Mouse (Mus musculus): ENCODE results near the gene Ap5z1. TPM values are rescaled to one million over a fixed set of nuclear protein-coding genes. Genes with fewer than 3 reads are reported as not detected.

The Ap5z1 gene
- polyA plus RNA-seq, 1 experiment from 2014 or later = 13.1 TPM

DNA sequence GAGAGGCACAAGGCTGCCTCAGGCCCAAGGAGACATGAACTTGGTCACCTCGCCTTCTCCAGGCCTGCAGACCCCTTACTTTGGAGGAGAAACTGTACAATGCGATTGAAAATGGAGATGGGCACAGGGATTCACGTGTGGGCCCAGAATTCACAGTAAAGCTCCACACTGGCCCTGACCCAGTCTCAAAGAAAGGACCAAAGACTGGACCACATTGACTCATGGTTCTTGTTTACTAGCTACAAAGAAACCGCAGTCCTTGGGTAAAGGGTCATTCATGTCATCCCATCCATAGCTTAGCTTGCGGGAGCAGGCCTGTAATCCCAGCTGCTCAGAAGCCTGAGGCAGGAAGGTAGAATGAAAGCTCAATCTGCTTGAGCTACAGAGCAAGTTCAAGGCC, 19.8 kb downstream of the Ap5z1 start:
- Histone ChIP-seq H3K4me2 (ENCODE audit: low read depth, low read length, severe bottlenecking) (no peak overlapping the region), H3K36me3 (ENCODE audit: control insufficient read depth, insufficient read depth, low read length) (no peaks in the 10 kb centered on the region), H3K9ac (ENCODE audit: low read length) (no peak overlapping the region), H3K4me1 (replicated peaks; ENCODE audit: control insufficient read depth, insufficient read depth, low read length) (no peaks in the 10 kb centered on the region), H3K27ac (ENCODE audit: low read depth, low read length) (no peak overlapping the region), H3K9me3 (ENCODE audit: control insufficient read depth, low read length) (no peaks in the 10 kb centered on the region), H3K4me3 (ENCODE audit: low read depth, low read length) (no peak overlapping the region), H3K27me3 (ENCODE audit: control insufficient read depth, insufficient read depth, low read length) (no peaks in the 10 kb centered on the region)
- no peak for DNase-seq (ENCODE audit: low spot score)
- no peak for ATAC-seq (replicated peaks; ENCODE audit: low FRiP score)
- WGBS = 86% methylated on average over 5 of the region's 5 CpGs

DNA sequence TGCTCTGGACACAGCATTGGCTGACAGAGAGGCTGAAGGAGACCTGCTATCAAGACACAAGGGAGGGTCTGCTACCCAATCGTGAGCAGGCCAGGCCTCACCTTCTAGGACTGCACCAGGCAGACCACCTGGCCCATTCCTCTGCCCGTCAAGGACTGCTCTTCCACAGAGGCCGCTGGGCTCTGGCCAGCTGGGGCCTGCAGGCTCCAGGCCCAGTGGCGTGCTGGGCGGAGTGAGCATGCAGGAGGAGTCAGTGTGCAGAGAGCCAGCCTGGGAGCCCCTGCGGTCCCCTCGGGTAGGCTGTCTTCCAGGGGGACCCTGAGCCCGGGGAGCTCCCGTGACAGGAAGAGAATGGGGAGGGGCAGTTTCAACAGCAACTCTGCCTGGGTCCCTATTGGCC, 22.9 kb downstream of the Ap5z1 start:
- 74% methylated on average over 9 of the region's 9 CpGs for WGBS
- no peaks in the 10 kb centered on the region for H3K9me3 ChIP-seq (ENCODE audit: control insufficient read depth, low read length)
- no peaks in the 10 kb centered on the region for H3K4me1 ChIP-seq (replicated peaks; ENCODE audit: control insufficient read depth, insufficient read depth, low read length)
- no peaks in the 10 kb centered on the region for H3K27me3 ChIP-seq (ENCODE audit: control insufficient read depth, insufficient read depth, low read length)
- H3K9ac ChIP-seq (ENCODE audit: low read length) = no peak overlapping the region
- no peak for ATAC-seq (replicated peaks; ENCODE audit: low FRiP score)
- H3K27ac ChIP-seq (ENCODE audit: low read depth, low read length) = no peak overlapping the region
- no peak overlapping the region for H3K4me2 ChIP-seq (ENCODE audit: low read depth, low read length, severe bottlenecking)
- H3K4me3 ChIP-seq (ENCODE audit: low read depth, low read length) = no peak overlapping the region
- H3K36me3 ChIP-seq (ENCODE audit: control insufficient read depth, insufficient read depth, low read length) = no peaks in the 10 kb centered on the region
- DNase-seq (ENCODE audit: low spot score) = no peak

DNA sequence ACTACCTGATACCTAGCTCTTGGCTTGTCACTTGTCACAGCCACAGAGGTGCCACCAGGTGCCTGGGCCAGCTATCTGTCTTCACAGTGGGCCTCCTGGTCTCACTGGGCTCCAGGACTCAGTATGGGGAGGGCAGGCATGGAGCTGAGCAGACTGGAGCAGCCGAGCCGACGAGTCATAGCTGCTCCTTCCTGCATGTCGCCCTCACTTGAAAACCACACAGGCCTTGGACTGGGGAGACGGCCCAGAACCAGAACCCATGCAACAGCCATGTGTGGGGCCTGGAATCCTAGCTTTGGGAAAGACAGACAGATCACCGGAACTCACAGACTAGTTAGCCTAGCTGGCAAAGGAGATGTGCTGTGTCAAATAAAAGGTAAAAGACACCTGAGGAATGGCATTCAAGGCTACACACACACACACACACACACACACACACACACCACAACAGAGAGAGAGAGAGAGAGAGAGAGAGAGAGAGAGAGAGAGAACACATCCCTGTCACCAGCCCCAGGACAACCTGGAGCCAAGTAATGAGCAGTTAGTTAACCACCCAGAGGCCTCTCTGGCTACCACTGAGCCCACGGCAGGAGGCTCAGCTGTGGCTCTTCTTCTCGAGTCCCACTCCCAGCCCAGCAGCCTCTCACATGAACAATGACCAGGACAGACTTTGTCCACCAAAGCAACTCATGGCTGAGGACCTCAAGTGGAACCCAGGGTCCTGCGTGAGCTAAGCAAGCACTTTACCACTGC, 26.4 kb downstream of the Ap5z1 start:
- DNase-seq (ENCODE audit: low spot score) (no peak), ATAC-seq (replicated peaks; ENCODE audit: low FRiP score) (no peak)
- Histone ChIP-seq H3K27me3 (ENCODE audit: control insufficient read depth, insufficient read depth, low read length) (no peaks in the 10 kb centered on the region), H3K36me3 (ENCODE audit: control insufficient read depth, insufficient read depth, low read length) (no peaks in the 10 kb centered on the region), H3K4me2 (ENCODE audit: low read depth, low read length, severe bottlenecking) (no peak overlapping the region), H3K27ac (ENCODE audit: low read depth, low read length) (no peak overlapping the region), H3K4me1 (replicated peaks; ENCODE audit: control insufficient read depth, insufficient read depth, low read length) (0 out of 2 replicates have a peak, but pooled peaks cover under 1% of the 10 kb centered on the region), H3K9ac (ENCODE audit: low read length) (no peak overlapping the region), H3K9me3 (ENCODE audit: control insufficient read depth, low read length) (no peaks in the 10 kb centered on the region), H3K4me3 (ENCODE audit: low read depth, low read length) (no peak overlapping the region)
- WGBS = 80% methylated on average over 9 of the region's 9 CpGs

DNA sequence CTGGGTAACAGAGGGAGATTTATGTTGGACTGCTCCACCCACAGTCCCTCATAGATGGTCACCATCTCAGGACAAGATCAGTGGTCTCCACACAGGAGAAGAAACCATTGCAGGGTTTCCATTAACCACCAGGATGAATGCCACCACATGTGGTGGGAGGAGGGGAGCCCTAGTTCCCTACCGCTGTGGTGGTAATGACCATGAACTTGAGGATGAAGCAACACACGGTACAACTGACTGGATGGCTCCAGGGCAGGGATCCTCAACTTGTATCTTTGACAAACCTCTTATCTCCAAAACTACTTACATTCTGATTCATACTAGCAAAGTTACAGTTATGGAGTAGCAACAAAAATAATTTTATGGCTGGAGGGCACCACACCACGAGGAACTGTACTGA, 29.6 kb downstream of the Ap5z1 start:
- no peak overlapping the region for H3K27ac ChIP-seq (ENCODE audit: low read depth, low read length)
- 91% methylated on average over 3 of the region's 3 CpGs for WGBS
- no peaks in the 10 kb centered on the region for H3K9me3 ChIP-seq (ENCODE audit: control insufficient read depth, low read length)
- no peak overlapping the region for H3K4me3 ChIP-seq (ENCODE audit: low read depth, low read length)
- 0 out of 2 replicates have a peak, but pooled peaks cover 2% of the 10 kb centered on the region for H3K4me1 ChIP-seq (replicated peaks; ENCODE audit: control insufficient read depth, insufficient read depth, low read length)
- no peak for DNase-seq (ENCODE audit: low spot score)
- no peaks in the 10 kb centered on the region for H3K36me3 ChIP-seq (ENCODE audit: control insufficient read depth, insufficient read depth, low read length)
- no peaks in the 10 kb centered on the region for H3K27me3 ChIP-seq (ENCODE audit: control insufficient read depth, insufficient read depth, low read length)
- no peak overlapping the region for H3K4me2 ChIP-seq (ENCODE audit: low read depth, low read length, severe bottlenecking)
- H3K9ac ChIP-seq (ENCODE audit: low read length) = no peak overlapping the region
- no peak for ATAC-seq (replicated peaks; ENCODE audit: low FRiP score)

DNA sequence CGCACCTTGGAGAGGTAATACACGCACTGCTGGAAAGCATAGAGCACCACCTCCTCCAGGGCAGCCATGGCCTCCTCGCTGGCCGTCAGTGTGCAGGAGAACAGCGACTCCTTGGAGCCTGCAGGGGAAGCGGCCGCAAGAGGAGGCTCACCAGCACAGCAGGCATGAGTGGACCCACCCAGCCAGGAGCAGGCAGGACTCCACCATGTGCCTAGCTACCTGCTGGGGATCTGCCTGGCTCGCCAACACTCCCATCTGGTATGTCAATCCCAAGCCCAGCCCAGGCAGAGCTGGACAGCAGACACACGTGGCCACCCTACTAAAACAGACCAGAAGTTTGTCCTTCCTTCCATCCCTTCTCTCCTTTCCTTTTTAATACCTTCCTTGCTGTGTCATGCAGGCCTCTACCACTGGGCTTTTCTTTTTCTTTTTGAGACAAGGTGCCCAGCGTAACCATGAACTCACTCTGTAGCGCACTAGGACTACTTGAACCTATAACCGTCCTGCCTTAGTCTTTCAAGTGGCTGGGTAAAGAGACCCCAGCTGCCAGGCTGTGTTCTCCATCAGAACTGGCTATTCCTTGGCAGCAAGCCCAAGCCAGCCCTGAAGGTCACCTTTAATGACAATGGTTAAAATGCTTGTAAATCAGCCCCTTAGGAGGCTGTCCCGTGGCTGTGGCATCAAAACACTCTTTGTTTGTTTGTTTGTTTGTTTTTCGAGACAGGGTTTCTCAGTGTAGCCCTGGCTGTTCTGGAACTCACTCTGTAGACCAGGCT, 31.8 kb downstream of the Ap5z1 start:
- H3K4me3 ChIP-seq (ENCODE audit: low read depth, low read length) = no peak overlapping the region
- no peak for ATAC-seq (replicated peaks; ENCODE audit: low FRiP score)
- H3K9ac ChIP-seq (ENCODE audit: low read length) = no peak overlapping the region
- H3K27me3 ChIP-seq (ENCODE audit: control insufficient read depth, insufficient read depth, low read length) = no peaks in the 10 kb centered on the region
- H3K9me3 ChIP-seq (ENCODE audit: control insufficient read depth, low read length) = no peaks in the 10 kb centered on the region
- H3K27ac ChIP-seq (ENCODE audit: low read depth, low read length) = no peak overlapping the region
- H3K4me1 ChIP-seq (replicated peaks; ENCODE audit: control insufficient read depth, insufficient read depth, low read length) = 0 out of 2 replicates have a peak, but pooled peaks cover 2% of the 10 kb centered on the region
- DNase-seq (ENCODE audit: low spot score) = no peak
- no peak overlapping the region for H3K4me2 ChIP-seq (ENCODE audit: low read depth, low read length, severe bottlenecking)
- H3K36me3 ChIP-seq (ENCODE audit: control insufficient read depth, insufficient read depth, low read length) = no peaks in the 10 kb centered on the region
- 64% methylated on average over 14 of the region's 14 CpGs for WGBS

DNA sequence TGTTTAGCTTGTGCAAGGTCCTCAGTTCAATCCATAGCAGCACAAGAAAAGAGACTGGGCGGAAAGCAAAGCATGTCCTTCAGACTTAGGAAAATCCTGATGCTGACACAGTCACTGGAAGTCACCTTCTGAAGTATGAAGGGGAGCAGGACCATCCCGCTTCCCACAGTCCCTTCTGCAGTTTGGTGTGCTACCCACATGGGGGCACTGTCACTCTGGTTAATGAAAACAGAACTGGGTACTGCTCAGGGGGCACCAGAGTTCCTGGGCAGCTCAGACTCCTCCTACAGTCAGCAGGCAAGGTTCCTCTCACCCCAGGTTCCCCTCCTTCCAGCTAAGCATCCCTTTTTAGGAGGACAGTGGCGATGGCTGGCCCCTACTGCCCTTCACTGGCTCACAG, 35.2 kb downstream of the Ap5z1 start:
- Histone ChIP-seq H3K27ac (ENCODE audit: low read depth, low read length) (no peak overlapping the region), H3K27me3 (ENCODE audit: control insufficient read depth, insufficient read depth, low read length) (no peaks in the 10 kb centered on the region), H3K4me2 (ENCODE audit: low read depth, low read length, severe bottlenecking) (no peak overlapping the region), H3K4me3 (ENCODE audit: low read depth, low read length) (no peak overlapping the region), H3K36me3 (ENCODE audit: control insufficient read depth, insufficient read depth, low read length) (no peaks in the 10 kb centered on the region), H3K4me1 (replicated peaks; ENCODE audit: control insufficient read depth, insufficient read depth, low read length) (0 out of 2 replicates have a peak, but pooled peaks cover 2% of the 10 kb centered on the region), H3K9ac (ENCODE audit: low read length) (no peak overlapping the region), H3K9me3 (ENCODE audit: control insufficient read depth, low read length) (no peaks in the 10 kb centered on the region)
- DNase-seq (ENCODE audit: low spot score) (peak; percentile 65), ATAC-seq (replicated peaks; ENCODE audit: low FRiP score) (no peak; the same call in 1 of the 2 replicates)
- WGBS = 23% methylated on average over 3 of the region's 3 CpGs

DNA sequence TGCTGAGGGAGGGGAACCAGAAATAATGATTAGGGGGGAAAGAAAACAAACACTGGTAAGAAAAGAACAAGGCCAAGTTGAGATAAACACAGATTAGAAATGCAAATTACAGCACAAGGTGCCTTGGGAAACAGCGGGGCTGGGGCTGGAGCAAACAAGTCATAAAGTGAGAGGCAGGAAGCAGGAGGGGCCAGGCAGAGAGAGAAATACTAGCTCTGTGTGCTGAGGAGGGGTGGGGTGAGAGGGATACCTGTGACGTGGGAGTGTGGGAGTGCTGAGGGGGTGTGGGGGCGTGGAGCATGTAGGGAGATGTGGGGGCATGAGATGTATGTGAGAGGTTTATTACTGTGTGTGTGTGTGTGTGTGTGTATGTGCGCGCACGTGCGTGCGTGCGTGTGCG, 37.2 kb downstream of the Ap5z1 start:
- ATAC-seq (replicated peaks; ENCODE audit: low FRiP score) (no peak), DNase-seq (ENCODE audit: low spot score) (no peak)
- Histone ChIP-seq H3K27ac (ENCODE audit: low read depth, low read length) (no peak overlapping the region), H3K4me2 (ENCODE audit: low read depth, low read length, severe bottlenecking) (no peak overlapping the region), H3K9me3 (ENCODE audit: control insufficient read depth, low read length) (no peaks in the 10 kb centered on the region), H3K4me1 (replicated peaks; ENCODE audit: control insufficient read depth, insufficient read depth, low read length) (no peaks in the 10 kb centered on the region), H3K27me3 (ENCODE audit: control insufficient read depth, insufficient read depth, low read length) (no peaks in the 10 kb centered on the region), H3K4me3 (ENCODE audit: low read depth, low read length) (no peak overlapping the region), H3K9ac (ENCODE audit: low read length) (no peak overlapping the region), H3K36me3 (ENCODE audit: control insufficient read depth, insufficient read depth, low read length) (no peaks in the 10 kb centered on the region)
- WGBS = 82% methylated on average over 10 of the region's 10 CpGs

DNA sequence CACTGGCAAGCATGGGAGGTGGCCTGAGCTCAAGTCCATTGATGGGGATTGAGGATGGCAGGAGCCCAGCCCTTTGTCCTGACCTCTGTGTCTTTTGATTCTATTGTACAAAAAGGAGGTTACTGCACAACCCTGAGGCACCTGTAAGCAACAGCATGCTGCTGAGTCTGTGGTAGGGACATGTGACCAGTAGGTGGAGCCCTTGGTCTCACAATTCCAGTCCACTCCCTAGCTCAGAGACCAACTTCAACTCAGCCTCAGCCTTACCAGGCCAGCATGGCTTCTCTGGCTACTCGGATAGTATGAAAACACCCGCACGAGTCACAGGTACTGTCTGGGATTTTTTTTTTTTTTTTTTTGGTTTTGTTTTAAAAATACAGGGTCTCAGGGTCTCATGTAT, 38.7 kb downstream of the Ap5z1 start:
- peak; percentile 91 for ATAC-seq (replicated peaks; ENCODE audit: low FRiP score)
- Histone ChIP-seq H3K4me3 (ENCODE audit: low read depth, low read length) (no peak overlapping the region), H3K4me2 (ENCODE audit: low read depth, low read length, severe bottlenecking) (no peak overlapping the region), H3K9me3 (ENCODE audit: control insufficient read depth, low read length) (no peaks in the 10 kb centered on the region), H3K4me1 (replicated peaks; ENCODE audit: control insufficient read depth, insufficient read depth, low read length) (no peaks in the 10 kb centered on the region), H3K27me3 (ENCODE audit: control insufficient read depth, insufficient read depth, low read length) (no peaks in the 10 kb centered on the region), H3K27ac (ENCODE audit: low read depth, low read length) (no peak overlapping the region), H3K9ac (ENCODE audit: low read length) (no peak overlapping the region), H3K36me3 (ENCODE audit: control insufficient read depth, insufficient read depth, low read length) (no peaks in the 10 kb centered on the region)
- peak; percentile 89 for DNase-seq (ENCODE audit: low spot score)
- WGBS = 11% methylated on average over 3 of the region's 3 CpGs
